In the genomic region with DNA sequence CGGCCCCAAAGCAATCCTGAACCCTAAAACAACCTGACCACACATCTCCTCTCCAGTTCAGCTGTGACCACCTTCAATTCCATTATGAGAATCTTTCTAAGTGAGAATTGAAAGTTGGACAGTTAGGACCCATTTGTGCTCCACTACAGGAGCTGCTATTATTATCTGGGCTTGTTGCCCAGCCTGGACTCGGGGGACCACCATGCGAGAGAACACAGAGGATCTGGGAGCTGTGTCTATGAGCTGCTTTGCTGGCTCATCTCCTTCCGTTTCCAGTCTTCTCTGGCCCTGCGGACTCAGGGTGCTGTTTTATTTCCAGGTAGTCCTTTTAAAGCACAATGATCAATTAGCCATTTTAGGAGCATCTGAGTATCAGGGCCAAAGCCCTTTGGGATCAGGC, we compare ENCODE assay signal across 21 mouse cellular contexts. TPM values are rescaled to one million over a fixed set of nuclear protein-coding genes. Genes with fewer than 3 reads are reported as not detected.
DNase-seq lines count a peak whose midpoint lies in the region; ATAC-seq and TF ChIP-seq lines count a peak whose summit lies in the region.
"Had no signal": no experiment of that assay in that cellular context is flagged by ENCODE, and none has a peak within 500 bp of the region (broad histone marks: within the 10 kb centered on the region; RNA-seq: fewer than 3 reads in every experiment).

No protein-coding gene starts in this region.

- DNase-seq in heart, adult 11 months, result peak; percentile 95
- DNase-seq in lung, embryonic 14.5 days, result peak; percentile 34
- no peak for DNase-seq in lung, adult 2 months
- peak; percentile 65 for DNase-seq in gastrocnemius, adult 2 months
- DNase-seq in gastrocnemius, postnatal 36 days, result peak; percentile 24 to 35
- DNase-seq in cerebellum, adult 9-11 months, result no peak
- DNase-seq: cerebellum, adult 18-20 months; cerebellum, postnatal 25 days; embryo, embryonic 11 days; layer of hippocampus, postnatal 36 days; lung, adult 18-20 months; thymus, postnatal 14 days had no signal

- no peak overlapping the region for H3K4me3 ChIP-seq in heart, embryonic 12.5 days
- H3K4me3 ChIP-seq in lung, embryonic 14.5 days (ENCODE audit: low read depth, low read length), result no peak overlapping the region
- H3K4me3 ChIP-seq in lung, adult 2 months (replicated peaks; ENCODE audit: extremely low read depth, low read depth, low read length), result no peak overlapping the region
- H3K4me3 ChIP-seq in gastrocnemius, adult 2 months, result no peak overlapping the region
- H3K4me3 ChIP-seq: forebrain, embryonic 13.5 days; limb, embryonic 13.5 days; liver, embryonic 12.5 days; myocyte; neural tube, embryonic 15.5 days had no signal

- no peaks in the 10 kb centered on the region for H3K9me3 ChIP-seq in heart, embryonic 12.5 days (replicated peaks)
- no peaks in the 10 kb centered on the region for H3K9me3 ChIP-seq in lung, embryonic 14.5 days (ENCODE audit: low read depth, low read length)
- H3K9me3 ChIP-seq: forebrain, embryonic 13.5 days; limb, embryonic 13.5 days; liver, embryonic 12.5 days; neural tube, embryonic 15.5 days had no signal

- no peak for ATAC-seq in heart, embryonic 12.5 days (ENCODE audit: insufficient number of reproducible peaks, low FRiP score)
- ATAC-seq in lung, embryonic 14.5 days (ENCODE audit: insufficient read depth), result no peak
- ATAC-seq: CD4-positive, CD25-positive, alpha-beta regulatory T cell, adult 4 months; forebrain, embryonic 13.5 days; intestine, postnatal 0 days; liver, embryonic 12.5 days; midbrain, embryonic 16.5 days had no signal

- no peak overlapping the region for H3K4me2 ChIP-seq in heart, embryonic 12.5 days
- no peak overlapping the region for H3K4me2 ChIP-seq in lung, embryonic 14.5 days
- H3K4me2 ChIP-seq: forebrain, embryonic 13.5 days; limb, embryonic 13.5 days; liver, embryonic 12.5 days; neural tube, embryonic 15.5 days had no signal

- no peak for TF ChIP-seq CTCF in lung, embryonic 14.5 days (IDR thresholded peaks at IDR 0.05; ENCODE audit: low read depth)
- TF ChIP-seq CTCF in lung, adult 2 months (IDR thresholded peaks at IDR 0.05; ENCODE audit: insufficient read depth, low read length), result no peak
- TF ChIP-seq CTCF in gastrocnemius, adult 2 months (IDR thresholded peaks at IDR 0.05), result no peak

- H3K27ac ChIP-seq in heart, embryonic 12.5 days (ENCODE audit: poor library complexity, severe bottlenecking), result no peak overlapping the region
- no peak overlapping the region for H3K27ac ChIP-seq in lung, embryonic 14.5 days (ENCODE audit: low read depth)
- H3K27ac ChIP-seq in gastrocnemius, adult 2 months, result no peak overlapping the region
- H3K27ac ChIP-seq: forebrain, embryonic 13.5 days; limb, embryonic 13.5 days; liver, embryonic 12.5 days; neural tube, embryonic 15.5 days had no signal

- peaks cover 48% of the 10 kb centered on the region for H3K27me3 ChIP-seq in heart, embryonic 12.5 days (replicated peaks)
- peaks cover 30% of the 10 kb centered on the region for H3K27me3 ChIP-seq in lung, embryonic 14.5 days (ENCODE audit: insufficient read depth, low read length)
- H3K27me3 ChIP-seq: forebrain, embryonic 13.5 days; neural tube, embryonic 15.5 days had no signal

- TF ChIP-seq POLR2A in lung, adult 2 months (IDR thresholded peaks at IDR 0.05; ENCODE audit: borderline replicate concordance, extremely low read depth, low read depth, low read length), result no peak

- 80% methylated on average over 5 of the region's 5 CpGs for WGBS in heart, embryonic 12.5 days
- 67% methylated on average over 5 of the region's 5 CpGs for WGBS in lung, embryonic 14.5 days
- WGBS in lung, adult 2 months, result 64% methylated on average over 5 of the region's 5 CpGs

- H3K36me3 ChIP-seq in heart, embryonic 12.5 days, result no peaks in the 10 kb centered on the region
- H3K36me3 ChIP-seq in lung, embryonic 14.5 days (ENCODE audit: insufficient read depth), result no peaks in the 10 kb centered on the region
- H3K36me3 ChIP-seq: limb, embryonic 13.5 days; liver, embryonic 12.5 days; neural tube, embryonic 15.5 days had no signal

- H3K4me1 ChIP-seq in heart, embryonic 12.5 days (replicated peaks), result peaks cover 18% of the 10 kb centered on the region; the same call in 1 of the 2 replicates
- H3K4me1 ChIP-seq in lung, embryonic 14.5 days (ENCODE audit: insufficient read depth), result no peaks in the 10 kb centered on the region
- H3K4me1 ChIP-seq in lung, adult 2 months (ENCODE audit: control insufficient read depth, insufficient read depth, low read length), result 0 out of 2 replicates have a peak, but pooled peaks cover 2% of the 10 kb centered on the region

- intact Hi-C loops in gastrocnemius, adult 2 months (cut with DNase I), result no loop called here
- intact Hi-C loops in gastrocnemius, postnatal 36 days (cut with DNase I), result no loop called here

- no peak overlapping the region for H3K9ac ChIP-seq in heart, embryonic 12.5 days
- no peak overlapping the region for H3K9ac ChIP-seq in lung, embryonic 14.5 days
- H3K9ac ChIP-seq: forebrain, embryonic 13.5 days; limb, embryonic 13.5 days; liver, embryonic 12.5 days; neural tube, embryonic 15.5 days had no signal

RNA-seq across cellular contexts. Expression of gene Trim2, which starts 0.8 kb away (rescaled TPM):
- polyA plus RNA-seq in heart, embryonic 12.5 days (2016; fragmentation: Nextera tagmentation; extraction: Ambion mirVana), result 9.0 and 10.1 TPM in 2 replicates
- polyA plus RNA-seq in lung, embryonic 14.5 days (2014; fragmentation: Nextera tagmentation; extraction: Ambion mirVana), result 25.9 and 27.0 TPM in 2 replicates
- polyA plus RNA-seq in lung, adult 2 months (2012; rRNA removed), result 26.3 and 29.8 TPM in 2 replicates
- total RNA-seq in gastrocnemius, adult 2 months (2021), result 1 to 10 TPM; 1.2 to 2.0 TPM
- 1 to 10 TPM; 2.7 to 3.3 TPM for total RNA-seq in gastrocnemius, postnatal 36 days (2021)

Comparison
In these comparisons a context has a peak if more than half of its experiments do, and no peak if none do; other contexts are left out.
1. DNase-seq: peak in heart, adult 11 months (single experiment), lung, embryonic 14.5 days (single experiment), gastrocnemius, adult 2 months (single experiment) and gastrocnemius, postnatal 36 days (2 of 2); none in lung, adult 2 months (single experiment) and cerebellum, adult 9-11 months (single experiment).